Mouse (Mus musculus) kidney, postnatal 14 days (tissue): ENCODE measurements around the gene Cmtm3.

Experiments used
- DNase-seq: peaks from one replicate; pipeline ENCODE4 v3.0.0; 2022; ENCODE audit warnings: mixed read lengths

The Cmtm3 gene

DNA sequence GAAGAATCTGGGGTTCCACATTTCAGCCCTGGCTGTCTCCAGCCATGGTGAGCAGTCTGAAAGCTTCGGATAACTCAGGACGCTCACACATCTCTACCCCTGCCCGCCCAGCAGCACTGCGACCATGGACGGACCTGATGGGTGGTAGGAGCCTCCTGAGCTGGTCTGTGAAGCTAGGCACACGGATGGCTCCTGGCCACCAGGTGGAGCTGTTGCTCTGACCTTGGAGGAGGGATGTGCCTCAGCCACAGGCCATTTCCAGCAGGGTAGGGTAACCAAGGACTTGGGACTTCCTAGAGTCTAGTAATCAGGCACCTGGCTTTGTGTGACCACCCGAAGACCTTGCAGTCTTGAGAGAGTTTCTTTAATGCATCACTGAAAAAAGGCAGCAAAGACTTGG, 4.7 kb downstream of the Cmtm3 start:
- peak; percentile 89 for DNase-seq

DNA sequence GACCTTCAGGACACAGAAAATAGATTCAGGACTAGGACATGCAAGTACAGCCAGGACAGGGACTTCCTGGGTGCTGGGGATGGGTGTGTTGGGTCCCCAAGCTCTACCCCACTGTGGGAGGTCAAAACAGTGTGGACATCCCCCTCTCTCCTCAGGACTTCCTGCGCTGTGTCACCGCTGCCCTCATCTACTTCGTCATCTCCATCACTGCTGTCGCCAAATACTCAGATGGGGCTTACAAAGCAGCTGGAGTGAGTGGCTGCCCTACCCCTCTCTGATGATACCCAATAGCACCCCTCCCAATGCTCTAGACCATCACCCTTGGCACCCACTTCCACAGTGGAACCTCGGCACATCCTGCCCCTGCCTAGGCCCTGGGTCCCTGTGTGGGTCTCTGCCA, 5.4 kb downstream of the Cmtm3 start:
- no peak for DNase-seq

DNA sequence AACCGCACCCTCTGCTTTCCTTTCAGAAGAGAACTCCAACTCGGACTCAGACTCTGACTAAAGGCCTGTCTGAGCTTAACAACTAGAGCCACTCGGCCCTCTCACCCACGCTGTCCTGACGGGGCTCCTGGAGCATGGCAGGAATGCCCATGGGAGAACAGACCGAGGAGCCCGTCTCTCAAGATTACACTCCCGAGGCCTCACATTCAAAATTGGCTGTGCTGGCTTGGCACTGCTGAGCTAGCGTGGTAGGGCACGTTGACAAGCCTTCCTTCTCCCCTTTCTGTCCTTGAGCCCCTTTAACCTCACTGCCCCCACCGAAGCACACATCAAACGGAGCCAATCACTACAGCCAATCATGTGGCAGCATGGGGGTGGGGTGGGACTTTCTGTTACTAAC, 7.5 kb downstream of the Cmtm3 start:
- no peak for DNase-seq

DNA sequence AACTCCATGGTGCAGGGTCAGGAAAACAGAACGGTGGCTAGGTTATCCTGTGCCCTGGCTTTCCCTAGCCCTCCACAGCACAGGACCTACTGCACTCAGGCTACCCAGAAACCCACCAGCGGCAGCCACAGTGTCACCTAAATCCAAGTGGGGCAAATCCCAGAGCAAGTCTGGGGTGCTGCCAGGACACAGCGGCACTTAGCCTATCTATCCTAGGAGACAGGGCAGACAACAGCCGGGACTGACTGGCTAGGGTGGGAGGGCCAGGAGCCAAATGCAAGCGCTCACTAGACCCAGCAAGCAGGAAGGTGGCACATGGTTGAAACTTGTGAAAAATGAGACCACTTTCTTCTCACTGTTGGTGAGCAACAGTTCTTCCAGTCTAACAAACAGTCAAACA, 9.8 kb downstream of the Cmtm3 start:
- DNase-seq = no peak

DNA sequence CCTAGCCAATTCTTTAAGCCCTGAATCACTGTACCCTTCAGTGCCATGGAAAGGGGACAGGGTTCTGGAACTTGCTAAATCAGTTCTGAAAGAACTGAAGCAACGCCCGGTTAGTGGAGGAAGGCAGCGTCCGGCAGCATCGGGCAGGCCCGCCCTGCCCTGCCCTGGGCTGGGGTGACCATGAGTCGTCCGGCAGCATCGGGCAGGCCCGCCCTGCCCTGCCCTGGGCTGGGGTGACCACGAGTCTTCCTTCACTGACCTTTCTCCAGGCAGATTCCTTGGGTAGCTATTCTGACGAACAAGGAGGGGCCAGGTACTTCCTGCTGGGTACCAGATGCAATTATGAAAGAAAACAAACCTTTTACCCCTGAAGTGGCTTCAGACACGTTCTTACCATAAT, 10.8 kb downstream of the Cmtm3 start:
- DNase-seq = no peak

DNA sequence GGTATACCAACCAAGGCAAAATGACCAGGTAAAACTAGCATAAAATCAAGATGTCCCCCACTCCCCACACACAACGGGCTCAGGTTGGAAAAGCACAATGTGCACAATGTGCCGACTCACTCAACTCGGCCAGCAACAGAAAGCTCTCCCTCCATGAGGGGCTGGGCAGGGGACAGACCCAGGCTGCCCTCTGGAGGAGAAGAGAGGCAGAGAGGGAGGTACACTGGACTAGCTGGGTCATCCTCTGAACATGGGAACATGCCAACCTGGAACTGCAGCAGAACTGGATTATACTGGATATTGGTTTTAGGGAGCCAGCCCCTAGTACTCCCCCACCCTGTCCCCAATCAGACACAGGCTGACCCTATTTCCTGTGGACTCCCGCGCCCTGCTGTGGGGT, 14.0 kb downstream of the Cmtm3 start:
- DNase-seq = no peak

DNA sequence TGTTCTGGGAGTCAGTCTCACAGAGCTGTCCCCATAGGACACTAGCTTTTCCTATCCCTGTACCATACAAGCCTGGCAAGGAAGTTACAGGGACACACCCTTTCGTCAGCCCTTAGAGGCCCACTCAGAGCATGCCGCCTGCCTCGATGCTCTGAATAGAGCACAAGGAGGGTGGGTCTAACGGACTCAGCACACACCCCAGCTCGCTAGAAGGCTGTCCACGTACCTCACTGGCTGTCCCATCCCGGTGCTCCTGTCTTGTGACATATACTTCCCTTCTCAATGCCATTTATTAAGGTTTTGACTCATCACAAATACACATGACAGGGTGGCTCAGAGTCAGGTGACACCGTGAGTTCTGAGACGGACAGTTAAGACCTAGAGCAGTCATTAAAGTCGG, 15.3 kb downstream of the Cmtm3 start:
- no peak for DNase-seq

DNA sequence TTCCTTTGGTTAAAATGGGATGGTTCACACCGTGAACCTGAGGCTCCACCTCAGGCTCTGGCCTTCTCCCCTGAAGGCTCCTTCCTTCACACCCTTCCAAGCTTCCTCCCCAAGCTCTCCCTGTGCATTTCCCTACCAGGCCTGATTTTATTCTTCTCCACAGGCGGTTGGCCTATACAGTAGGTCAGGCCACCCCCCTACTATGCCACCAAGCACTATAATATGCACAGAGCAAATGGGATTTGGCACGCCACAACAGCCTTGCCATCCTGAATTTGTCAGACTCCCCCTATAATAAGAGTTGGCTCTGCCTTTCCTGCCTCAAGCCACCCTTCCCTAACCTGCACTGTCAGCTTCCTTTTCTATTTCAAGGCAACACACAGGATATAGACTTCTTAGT, 19.4 kb downstream of the Cmtm3 start:
- DNase-seq = no peak

DNA sequence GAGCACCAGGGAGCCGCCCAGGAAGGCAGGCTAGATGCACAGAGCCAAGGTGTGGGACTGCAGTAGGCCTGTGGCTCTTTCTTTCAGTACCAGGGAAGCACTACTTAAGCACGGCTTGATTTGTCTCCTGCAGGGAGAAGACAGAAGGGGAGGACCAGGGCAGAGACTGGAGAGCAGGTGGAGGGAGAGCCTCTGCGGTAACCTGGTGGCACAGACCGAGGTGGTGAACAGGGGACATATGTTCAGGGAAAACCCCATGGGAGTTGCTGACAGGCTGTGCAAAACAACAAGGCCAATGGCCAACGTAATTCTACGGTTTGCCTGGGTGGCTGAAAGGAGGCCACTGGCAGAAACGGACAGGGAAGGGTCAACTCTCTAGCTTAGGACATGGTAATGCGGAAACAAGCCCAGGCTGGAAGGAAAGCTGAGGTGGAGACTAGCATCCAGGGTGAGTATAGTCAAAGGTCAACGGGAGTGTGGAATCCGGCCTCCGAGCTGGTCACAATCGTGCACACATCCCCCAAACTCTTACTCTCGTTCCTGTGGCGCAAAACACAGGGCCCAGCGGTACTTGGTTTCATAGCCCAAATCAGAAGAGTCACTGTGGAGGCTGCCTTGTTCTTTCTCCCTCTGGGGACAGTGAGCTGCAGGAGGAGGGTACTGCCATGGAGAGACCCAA, 20.7 kb downstream of the Cmtm3 start:
- DNase-seq = no peak

DNA sequence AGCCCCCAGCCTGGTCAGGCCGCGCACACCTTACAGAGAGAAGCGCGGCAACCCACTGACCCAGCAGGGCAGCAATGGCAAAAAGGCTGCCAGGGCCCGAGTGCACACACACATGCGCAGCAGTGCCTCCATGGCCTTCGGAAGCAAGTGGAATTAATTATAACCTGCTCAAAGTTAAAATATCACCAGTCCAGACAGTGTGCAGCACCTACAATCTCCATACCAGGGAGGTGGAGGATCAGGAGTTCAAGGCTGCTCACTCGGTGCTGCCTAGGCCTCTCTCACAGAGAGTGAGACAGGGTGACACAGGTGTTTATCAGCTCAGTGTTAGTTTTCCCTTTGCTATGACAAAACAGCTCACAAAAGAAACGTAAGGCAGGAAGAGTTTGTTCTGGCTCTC, 26.5 kb downstream of the Cmtm3 start:
- peak; percentile 28 for DNase-seq

DNA sequence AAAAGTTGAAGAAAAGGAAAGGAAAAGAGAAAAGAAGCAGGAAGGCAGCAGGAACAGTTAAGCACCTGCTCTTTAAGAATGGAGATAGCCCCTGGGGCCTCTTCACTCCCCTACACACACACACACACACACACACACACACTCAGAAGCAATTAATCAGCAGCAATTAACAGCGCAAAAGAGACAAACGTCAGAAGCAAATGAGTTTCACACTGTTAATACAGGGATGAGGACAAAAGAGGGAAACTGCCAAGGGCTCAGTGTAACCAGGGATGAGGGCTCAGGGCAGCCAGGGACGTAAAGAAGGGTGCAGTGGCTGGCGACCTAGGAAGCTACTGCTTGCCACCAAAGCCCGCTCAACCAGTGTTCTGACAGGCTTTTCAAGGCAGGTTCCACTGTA, 28.2 kb downstream of the Cmtm3 start:
- DNase-seq = no peak

DNA sequence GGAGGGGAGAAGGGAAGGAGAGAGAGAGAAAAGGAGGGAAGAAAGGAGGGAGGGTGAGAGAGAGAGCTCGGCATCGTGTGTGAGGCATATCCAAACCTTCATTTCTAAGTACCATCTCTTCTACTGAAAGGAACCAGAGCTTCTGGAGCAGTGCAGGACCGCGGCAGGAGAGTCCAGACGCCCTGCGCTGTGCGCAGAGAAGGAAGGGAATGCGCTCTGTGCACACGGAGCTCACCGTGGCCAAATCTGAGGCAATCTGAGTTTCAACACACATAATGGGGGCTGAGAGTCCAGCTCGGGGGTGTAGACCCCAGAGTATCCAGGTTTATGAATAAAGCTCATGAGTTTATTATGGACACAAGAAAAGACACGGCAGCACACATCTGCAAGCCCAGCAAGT, 30.4 kb downstream of the Cmtm3 start:
- DNase-seq = no peak

DNA sequence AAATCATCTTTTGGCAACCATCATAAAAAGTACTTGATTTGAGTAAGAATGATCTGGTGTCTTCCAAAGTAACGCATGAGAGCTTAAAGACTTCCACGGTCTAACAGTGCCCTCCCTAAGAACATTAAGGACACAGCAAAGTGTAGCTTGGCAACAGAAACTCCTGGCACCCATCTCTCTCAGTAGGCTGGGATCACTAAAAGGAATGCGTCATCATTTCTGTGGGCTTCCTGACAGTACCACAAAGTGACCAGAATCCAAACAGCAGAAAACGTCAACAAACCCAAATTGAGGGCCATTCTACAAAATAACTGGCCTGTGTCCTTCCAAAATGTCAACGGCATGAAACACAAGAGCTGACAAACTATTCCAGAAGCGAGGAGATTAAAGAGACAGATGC, 30.9 kb downstream of the Cmtm3 start:
- DNase-seq = peak; percentile 21

DNA sequence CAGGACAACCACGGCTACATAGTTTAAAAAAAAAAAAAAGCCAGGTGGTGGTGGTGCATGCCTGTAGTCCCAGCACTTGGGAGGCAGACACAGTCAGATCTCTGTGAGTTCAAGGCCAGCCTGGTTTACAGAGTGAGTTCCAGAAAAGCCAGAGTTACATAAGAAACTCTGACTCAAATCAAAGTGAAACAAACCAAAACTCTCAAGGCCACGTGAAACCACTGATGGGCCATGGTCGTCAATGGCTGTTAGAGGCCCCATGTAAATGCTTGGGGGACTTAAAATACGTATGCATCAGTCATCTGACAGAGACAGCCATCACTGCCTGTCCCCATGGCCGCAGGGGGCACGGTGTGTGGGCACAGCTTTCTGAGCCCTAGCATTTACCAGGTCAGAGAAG, 31.9 kb downstream of the Cmtm3 start:
- no peak for DNase-seq

DNA sequence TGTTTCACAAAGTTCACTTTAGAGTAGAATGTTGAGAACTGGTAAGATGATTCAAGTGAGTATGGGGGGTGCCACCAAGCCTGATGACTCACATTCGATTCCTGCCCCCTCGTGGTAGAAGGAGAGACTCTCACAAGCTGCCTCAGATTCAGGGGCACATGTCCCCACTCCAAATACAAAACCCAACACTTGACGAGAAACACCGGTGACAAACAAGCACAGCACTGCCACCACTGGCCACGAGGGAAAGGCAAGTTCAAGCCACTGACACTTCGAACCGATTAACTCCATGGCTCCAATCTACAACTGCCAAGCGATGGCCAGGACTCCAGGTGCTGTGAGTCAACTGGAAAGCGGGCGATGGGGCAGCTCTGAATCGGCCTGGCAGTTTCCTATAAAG, 34.6 kb downstream of the Cmtm3 start:
- DNase-seq = peak; percentile 32

DNA sequence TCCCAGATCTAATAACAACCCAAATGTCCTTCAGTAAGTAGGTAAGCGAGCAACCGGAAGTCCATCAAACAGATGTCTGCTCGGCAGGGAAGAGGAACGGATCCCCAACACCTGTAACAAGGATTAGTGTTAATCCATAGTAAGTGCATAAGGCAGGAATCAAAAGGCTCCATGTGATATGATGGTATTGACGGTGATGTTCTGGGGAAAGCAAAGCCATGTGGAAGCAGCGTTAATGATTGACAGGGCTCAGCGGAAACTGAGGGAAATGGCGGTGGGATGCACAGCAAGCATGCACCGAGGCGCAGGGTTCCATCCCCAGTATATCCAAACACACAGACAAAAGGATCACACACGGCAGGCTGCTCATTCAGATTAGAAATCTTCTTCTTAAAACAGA, 35.1 kb downstream of the Cmtm3 start:
- DNase-seq = peak; percentile 17

DNA sequence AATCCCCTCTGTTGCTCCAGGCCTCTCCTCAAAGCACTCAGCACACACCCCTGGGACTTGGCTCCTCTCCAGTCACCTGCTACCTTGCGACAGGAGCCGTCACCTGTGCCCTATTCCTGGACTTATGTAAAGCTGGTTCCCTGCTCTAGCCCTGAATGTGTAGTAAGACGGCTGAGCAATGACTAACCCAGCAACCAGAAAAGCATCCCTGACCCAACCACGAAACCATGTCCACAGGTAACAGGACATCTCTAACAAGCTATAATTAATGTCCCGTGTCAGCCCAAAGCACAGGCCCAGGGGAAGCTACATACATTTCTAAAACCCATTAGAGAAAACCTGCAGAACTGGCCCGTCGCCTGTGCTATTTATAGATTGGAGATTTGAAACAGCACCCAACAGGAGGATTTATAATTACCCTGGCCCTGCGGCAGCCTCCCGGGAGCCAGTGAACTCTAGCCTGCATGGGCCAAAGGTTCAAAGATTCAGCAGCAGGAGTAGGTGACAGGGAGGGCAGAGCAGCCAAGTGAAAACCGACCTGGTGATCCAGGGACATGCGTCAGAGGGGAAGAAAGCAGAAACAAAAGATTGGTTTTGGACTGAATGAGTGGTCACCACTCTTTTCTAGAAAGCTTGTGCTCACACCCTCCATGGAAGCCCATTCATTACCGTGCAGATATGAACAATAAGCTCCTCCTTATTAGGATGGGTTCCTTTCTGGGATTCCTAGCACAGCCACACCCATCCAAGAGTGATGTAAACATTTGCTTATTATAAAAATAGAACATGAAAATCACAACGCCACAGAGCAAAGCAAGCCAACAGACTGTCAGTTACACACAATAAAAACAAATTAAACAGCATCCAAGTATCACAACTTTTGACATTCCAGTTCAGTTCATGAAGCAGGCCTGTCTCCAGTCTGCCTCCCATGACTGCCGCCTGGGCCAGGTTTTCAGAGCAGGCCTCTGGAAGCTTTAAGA, 35.9 kb downstream of the Cmtm3 start:
- DNase-seq = peak; percentile 89

DNA sequence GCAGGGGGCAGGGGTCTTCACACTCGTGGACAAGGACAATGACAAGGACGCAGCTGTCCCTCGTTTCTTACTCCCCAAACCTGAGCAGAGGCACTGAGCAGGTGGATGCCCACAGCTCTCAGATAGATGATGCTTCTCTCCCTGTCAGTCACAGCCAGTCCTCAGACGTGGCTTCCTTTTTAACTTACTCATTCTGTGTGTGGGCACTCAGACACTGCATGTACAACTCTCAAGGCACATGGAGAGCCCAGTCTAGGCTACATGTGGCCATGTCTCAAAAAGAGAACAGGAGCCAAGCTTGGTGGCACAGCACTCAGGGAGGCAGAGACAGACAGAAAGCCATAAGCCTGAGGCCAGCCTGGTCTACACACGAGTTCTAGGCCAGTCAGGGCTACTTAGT, 36.7 kb downstream of the Cmtm3 start:
- no peak for DNase-seq

DNA sequence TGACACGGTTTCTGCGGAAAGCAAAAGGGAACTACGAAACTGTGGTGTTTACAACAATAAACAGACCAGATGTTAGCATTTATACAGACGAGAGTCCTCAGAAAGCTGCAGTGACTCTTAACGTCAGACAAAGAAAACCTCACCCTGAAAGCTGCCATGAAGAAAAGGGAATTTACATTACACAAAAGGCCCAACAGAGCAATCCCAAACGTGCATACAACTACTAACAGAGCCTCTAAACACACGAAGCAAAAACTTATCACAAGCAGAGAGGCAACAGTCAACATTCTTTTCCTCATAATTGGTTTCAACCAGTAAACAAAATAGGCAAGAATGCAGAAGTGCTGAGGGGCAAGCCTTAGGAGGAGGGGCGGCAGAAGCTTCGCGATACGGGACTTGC, 37.5 kb downstream of the Cmtm3 start:
- no peak for DNase-seq

DNA sequence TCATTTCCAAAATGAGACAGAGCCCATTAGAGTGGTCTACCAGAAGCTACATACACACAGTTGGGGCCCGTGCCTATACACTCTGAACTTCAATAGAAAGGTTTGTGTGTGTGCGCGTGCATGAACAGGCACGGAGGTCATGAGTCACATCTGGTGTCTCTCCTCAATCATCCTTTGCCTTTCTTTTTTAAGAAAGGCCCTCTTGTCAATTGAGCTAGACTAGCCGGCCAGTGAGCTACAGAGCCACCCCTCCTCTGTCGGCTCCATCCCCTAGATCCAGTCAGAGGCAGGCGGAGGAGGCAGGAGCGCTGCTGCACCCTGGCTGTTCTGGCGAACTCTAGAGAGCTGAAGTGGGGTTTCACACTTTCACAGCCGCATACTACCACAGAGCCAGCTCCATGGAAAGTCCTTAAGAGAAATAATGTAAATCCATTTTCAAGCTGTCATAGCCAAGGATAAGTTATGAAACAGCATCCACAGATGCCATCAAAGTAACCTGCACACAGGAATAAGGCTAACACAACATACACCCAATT, 40.2 kb downstream of the Cmtm3 start:
- no peak for DNase-seq

DNA sequence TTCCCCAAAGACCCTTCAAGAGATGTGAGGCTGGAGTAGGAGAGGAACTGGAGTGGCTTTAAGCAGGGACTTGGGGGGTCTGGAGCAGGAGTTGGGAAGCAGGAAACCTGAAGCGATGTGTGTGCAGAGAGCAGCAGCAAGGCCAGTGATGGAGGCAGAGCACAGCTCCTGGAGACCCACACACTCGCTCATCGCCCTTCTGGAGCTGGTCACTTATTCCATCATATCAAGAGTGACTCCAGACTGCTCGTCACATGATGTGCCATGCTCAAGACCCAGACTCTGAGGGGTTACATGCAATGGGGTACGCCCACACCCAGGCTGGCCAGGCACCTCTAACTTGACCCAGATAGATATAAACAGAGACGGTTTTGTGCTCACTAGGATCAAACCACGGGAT, 41.1 kb downstream of the Cmtm3 start:
- no peak for DNase-seq

DNA sequence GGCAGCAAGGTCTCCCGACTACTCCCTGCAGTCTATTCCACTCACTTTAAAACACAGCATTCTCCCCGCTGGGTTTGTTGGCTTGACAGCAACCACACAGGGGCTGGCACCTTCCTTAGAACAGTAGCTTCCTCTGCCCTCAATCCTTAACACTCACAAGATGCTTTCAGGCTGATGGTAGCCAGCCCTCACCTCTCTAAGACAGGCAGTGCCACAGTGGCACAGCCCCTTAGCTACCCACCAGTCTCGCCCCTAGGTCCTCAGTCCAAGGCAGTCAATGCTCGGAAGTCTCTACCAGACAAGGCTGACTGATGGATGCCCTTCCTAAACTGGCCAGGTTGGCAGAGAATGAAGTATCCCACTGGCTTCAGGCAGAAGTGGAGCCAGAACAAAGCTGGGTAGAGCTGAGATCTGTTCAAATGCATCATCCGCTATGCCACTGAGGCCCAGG, 41.8 kb downstream of the Cmtm3 start:
- no peak for DNase-seq

DNA sequence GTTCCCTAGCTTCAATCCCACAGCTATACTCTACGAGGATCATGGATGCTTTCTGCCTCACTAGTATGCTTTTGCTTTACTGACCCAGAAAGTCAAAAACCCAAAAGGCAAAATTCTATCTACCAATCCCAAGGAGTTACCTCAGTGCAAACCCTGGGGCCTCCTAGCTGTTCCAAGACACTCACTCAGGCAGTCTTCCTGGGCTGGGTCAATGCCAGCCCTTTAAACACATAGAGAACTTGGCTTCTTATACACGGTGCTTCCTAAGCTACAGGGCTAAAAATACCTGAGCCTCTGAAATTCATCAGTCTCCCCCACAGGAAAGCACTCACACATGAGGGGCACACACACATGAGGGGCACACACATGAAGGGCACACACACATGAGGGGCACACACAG, 44.1 kb downstream of the Cmtm3 start:
- DNase-seq = peak; percentile 24

DNA sequence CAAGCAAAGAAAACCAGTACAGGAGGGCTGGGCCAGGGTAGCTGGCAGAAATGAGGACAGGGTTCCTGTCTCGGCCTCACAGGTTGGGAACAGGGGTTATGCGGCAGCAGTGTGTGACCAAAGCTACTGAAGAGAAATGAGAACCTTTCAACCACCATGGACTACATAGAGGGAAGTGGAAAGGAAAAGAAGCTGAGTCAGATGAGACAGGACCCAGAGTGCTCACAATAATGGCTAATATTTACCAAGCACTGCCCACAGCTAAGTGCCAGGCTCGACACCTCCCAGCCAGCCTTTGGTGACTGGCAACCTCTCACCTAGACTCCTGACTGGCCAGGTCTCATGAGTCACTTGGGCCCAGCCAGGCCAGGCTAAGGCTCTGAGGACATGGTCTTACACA, 44.8 kb downstream of the Cmtm3 start:
- DNase-seq = peak; percentile 81
